Mouse (Mus musculus): ENCODE measurements around the gene Mavs. TPM values are rescaled to one million over a fixed set of nuclear protein-coding genes. Genes with fewer than 3 reads are reported as not detected.

The Mavs gene
- total RNA-seq, 2 experiments from 2014 or later: 32.4 to 33.3 TPM

Small RNA genes lying within 50 kb of the gene (microRNA-seq; reads per million reads assigned to microRNA genes)
- gene Mir103-2: 10.5 to 11.2 reads per million in 2 experiments

Other genes with a start within 250 kb of the Mavs start
- 1 to 10 TPM; 3.8 to 5.1 TPM for gene Gfra4, start 191.0 kb upstream of the Mavs start, total RNA-seq (2021)
- 1 to 10 TPM; 2.5 to 3.9 TPM for gene Adam33, start 170.2 kb upstream of the Mavs start, total RNA-seq (2021)
- gene Siglec1, start 147.3 kb upstream of the Mavs start, total RNA-seq (2021): under 1 TPM; 0.78 to 0.90 TPM
- 10 to 100 TPM; 14.5 to 18.3 TPM for gene Hspa12b, start 106.8 kb upstream of the Mavs start, total RNA-seq (2021)
- gene Gm11037, start 100.6 kb upstream of the Mavs start, total RNA-seq (2021): not detected
- gene 1700037H04Rik, start 74.0 kb upstream of the Mavs start, total RNA-seq (2021): 1 to 10 TPM; 5.8 to 6.2 TPM
- gene Cenpb, start 54.0 kb upstream of the Mavs start, total RNA-seq (2021): 10 to 100 TPM; 49.6 to 50.8 TPM
- 1 to 10 TPM; 4.7 to 5.4 TPM for gene Cdc25b, start 47.1 kb upstream of the Mavs start, total RNA-seq (2021)
- 1 to 10 TPM; 2.5 to 2.9 TPM for gene Spef1, start 46.8 kb upstream of the Mavs start, total RNA-seq (2021)
- gene Ap5s1, start 27.0 kb upstream of the Mavs start, total RNA-seq (2021): 10 to 100 TPM; 14.9 to 17.4 TPM
- 10 to 100 TPM; 21.9 to 22.8 TPM for gene Pank2, start 28.4 kb downstream of the Mavs start, total RNA-seq (2021)
- 1 to 10 TPM; 1.5 to 2.4 TPM for gene Rnf24, start 118.8 kb downstream of the Mavs start, total RNA-seq (2021)